Comparison of ENCODE assay signal across 11 mouse cellular contexts in the genomic region with DNA sequence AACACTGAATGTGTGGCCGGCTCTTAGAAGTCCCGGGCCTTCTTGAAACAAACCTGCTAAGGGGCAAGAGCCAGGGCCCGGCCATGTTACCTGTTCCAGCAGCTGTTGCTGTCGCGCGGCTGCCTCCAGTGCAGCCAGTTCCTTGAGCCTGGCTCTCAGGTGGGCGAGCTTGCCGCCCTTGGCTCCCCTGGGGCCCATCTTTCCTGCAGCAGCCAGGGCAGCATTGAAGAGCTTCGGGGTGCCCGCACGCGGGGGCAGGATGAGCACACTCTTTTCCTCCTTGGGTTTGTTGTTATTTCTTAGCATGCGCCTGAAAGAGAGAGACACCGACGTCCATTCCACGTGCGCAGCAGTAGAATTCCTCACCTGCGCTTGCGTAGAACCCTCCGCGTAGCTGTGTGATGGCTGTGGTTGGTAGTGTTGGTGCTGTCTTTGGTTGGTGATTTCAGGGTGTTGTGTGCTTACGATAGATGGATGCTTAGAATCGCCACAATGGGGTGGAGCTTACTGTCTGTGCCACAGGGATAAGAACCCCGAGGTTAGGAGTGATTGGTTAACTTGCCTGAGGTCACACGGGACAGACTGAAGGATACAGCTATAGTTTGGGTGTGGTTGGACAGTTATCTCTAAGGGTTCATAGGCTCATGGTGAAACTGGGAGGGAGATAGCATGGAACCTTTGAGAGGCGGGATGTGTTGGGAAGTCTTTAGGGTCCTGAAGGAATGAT. TPM values are rescaled to one million over a fixed set of nuclear protein-coding genes. Genes with fewer than 3 reads are reported as not detected.
DNase-seq lines count a peak whose midpoint lies in the region; ATAC-seq and TF ChIP-seq lines count a peak whose summit lies in the region.
"Had no signal": no experiment of that assay in that cellular context is flagged by ENCODE, and none has a peak within 500 bp of the region (broad histone marks: within the 10 kb centered on the region; RNA-seq: fewer than 3 reads in every experiment).

No protein-coding gene starts in this region.

- H3K9me3 ChIP-seq in forebrain, embryonic 12.5 days = no peaks in the 10 kb centered on the region
- H3K9me3 ChIP-seq in hindbrain, embryonic 16.5 days (ENCODE audit: control insufficient read depth, low read length) = no peaks in the 10 kb centered on the region
- H3K9me3 ChIP-seq in midbrain, embryonic 15.5 days = no peaks in the 10 kb centered on the region
- H3K9me3 ChIP-seq in lung, postnatal 0 days (ENCODE audit: low read length) = no peaks in the 10 kb centered on the region
- H3K9me3 ChIP-seq: embryonic facial prominence, embryonic 15.5 days; heart, embryonic 12.5 days; liver, embryonic 15.5 days had no signal

- H3K27me3 ChIP-seq in forebrain, embryonic 12.5 days = no peaks in the 10 kb centered on the region
- no peaks in the 10 kb centered on the region for H3K27me3 ChIP-seq in hindbrain, embryonic 16.5 days (replicated peaks; ENCODE audit: control insufficient read depth, insufficient read depth, low read length)
- H3K27me3 ChIP-seq in midbrain, embryonic 15.5 days (replicated peaks) = no peaks in the 10 kb centered on the region
- no peaks in the 10 kb centered on the region for H3K27me3 ChIP-seq in lung, postnatal 0 days (replicated peaks; ENCODE audit: insufficient read depth, low read length)
- H3K27me3 ChIP-seq: embryonic facial prominence, embryonic 15.5 days; heart, embryonic 12.5 days; liver, embryonic 15.5 days had no signal

- ATAC-seq in forebrain, embryonic 12.5 days (ENCODE audit: low FRiP score) = peak; percentile 13; the same call in 1 of the 2 replicates
- no peak for ATAC-seq in hindbrain, embryonic 16.5 days
- ATAC-seq in midbrain, embryonic 15.5 days (replicated peaks) = 0 out of 2 replicates have a peak, but pooled peaks have one; percentile 9
- no peak for ATAC-seq in lung, postnatal 0 days

- no peak for TF ChIP-seq CTCF in lung, postnatal 0 days (IDR thresholded peaks at IDR 0.05)

- DNase-seq in R1 (ENCODE audit: low read depth, low spot score) = peak; percentile 28
- no peak for DNase-seq in cerebellum, postnatal 4 days (ENCODE audit: low spot score in 2 of 2)
- DNase-seq in lung, postnatal 36 days = no peak
- DNase-seq in lung, postnatal 10 days = no peak
- no peak for DNase-seq in lung, postnatal 0 days (ENCODE audit: low spot score)

- H3K9ac ChIP-seq in forebrain, embryonic 12.5 days = no peak overlapping the region
- no peak overlapping the region for H3K9ac ChIP-seq in hindbrain, embryonic 16.5 days (ENCODE audit: low read depth, low read length)
- no peak overlapping the region for H3K9ac ChIP-seq in midbrain, embryonic 15.5 days
- H3K9ac ChIP-seq in lung, postnatal 0 days (replicated peaks; ENCODE audit: low read depth) = no peak overlapping the region
- H3K9ac ChIP-seq: embryonic facial prominence, embryonic 15.5 days; heart, embryonic 12.5 days; liver, embryonic 15.5 days had no signal

- WGBS in forebrain, embryonic 12.5 days = 86% methylated on average over 26 of the region's 26 CpGs
- 74% methylated on average over 26 of the region's 26 CpGs for WGBS in hindbrain, embryonic 16.5 days
- WGBS in midbrain, embryonic 15.5 days = 83% methylated on average over 26 of the region's 26 CpGs
- WGBS in lung, postnatal 0 days = 88% methylated on average over 26 of the region's 26 CpGs

- TF ChIP-seq EP300 in lung, postnatal 0 days (IDR thresholded peaks at IDR 0.05) = no peak

- H3K4me3 ChIP-seq in forebrain, embryonic 12.5 days (replicated peaks) = no peak overlapping the region
- H3K4me3 ChIP-seq in hindbrain, embryonic 16.5 days (ENCODE audit: low read length) = no peak overlapping the region
- no peak overlapping the region for H3K4me3 ChIP-seq in midbrain, embryonic 15.5 days
- no peak overlapping the region for H3K4me3 ChIP-seq in lung, postnatal 0 days (ENCODE audit: low read depth, low read length)
- H3K4me3 ChIP-seq: embryonic facial prominence, embryonic 15.5 days; heart, embryonic 12.5 days; liver, embryonic 15.5 days had no signal

- H3K27ac ChIP-seq in forebrain, embryonic 12.5 days = peak overlapping the region; percentile 95
- peak overlapping the region; percentile 91 for H3K27ac ChIP-seq in hindbrain, embryonic 16.5 days (ENCODE audit: low read depth, low read length)
- peak overlapping the region; percentile 94 for H3K27ac ChIP-seq in midbrain, embryonic 15.5 days
- no peak overlapping the region for H3K27ac ChIP-seq in lung, postnatal 0 days (ENCODE audit: low read length)
- H3K27ac ChIP-seq: embryonic facial prominence, embryonic 15.5 days; liver, embryonic 15.5 days had no signal

- H3K4me2 ChIP-seq in forebrain, embryonic 12.5 days = no peak overlapping the region
- no peak overlapping the region for H3K4me2 ChIP-seq in hindbrain, embryonic 16.5 days (ENCODE audit: low read length)
- no peak overlapping the region for H3K4me2 ChIP-seq in midbrain, embryonic 15.5 days
- H3K4me2 ChIP-seq in lung, postnatal 0 days (replicated peaks; ENCODE audit: low read depth, low read length) = no peak overlapping the region
- H3K4me2 ChIP-seq: embryonic facial prominence, embryonic 15.5 days; heart, embryonic 12.5 days; liver, embryonic 15.5 days had no signal

- H3K36me3 ChIP-seq in forebrain, embryonic 12.5 days (replicated peaks) = no peaks in the 10 kb centered on the region
- H3K36me3 ChIP-seq in hindbrain, embryonic 16.5 days (ENCODE audit: control insufficient read depth, insufficient read depth, low read length) = no peaks in the 10 kb centered on the region
- no peaks in the 10 kb centered on the region for H3K36me3 ChIP-seq in midbrain, embryonic 15.5 days (replicated peaks)
- H3K36me3 ChIP-seq in lung, postnatal 0 days (ENCODE audit: insufficient read depth, low read length) = no peaks in the 10 kb centered on the region
- H3K36me3 ChIP-seq: embryonic facial prominence, embryonic 15.5 days; heart, embryonic 12.5 days; liver, embryonic 15.5 days had no signal

- H3K4me1 ChIP-seq in forebrain, embryonic 12.5 days = peaks cover 39% of the 10 kb centered on the region
- H3K4me1 ChIP-seq in hindbrain, embryonic 16.5 days (ENCODE audit: control insufficient read depth, insufficient read depth, low read depth, low read length) = peaks cover 24% of the 10 kb centered on the region
- peaks cover 33% of the 10 kb centered on the region for H3K4me1 ChIP-seq in midbrain, embryonic 15.5 days
- H3K4me1 ChIP-seq in lung, postnatal 0 days (ENCODE audit: insufficient read depth, low read depth, low read length) = no peaks in the 10 kb centered on the region

RNA-seq across cellular contexts. Expression of gene Kifc3, which starts 39.6 kb away (rescaled TPM):
- polyA plus RNA-seq in forebrain, embryonic 12.5 days (2016; fragmentation: Nextera tagmentation; extraction: Ambion mirVana) = 7.8 and 8.3 TPM in 2 replicates
- polyA plus RNA-seq in hindbrain, embryonic 16.5 days (2015; fragmentation: Nextera tagmentation; extraction: Ambion mirVana) = 24.0 and 27.7 TPM in 2 replicates
- 29.8 and 33.9 TPM in 2 replicates for polyA plus RNA-seq in midbrain, embryonic 15.5 days (2015; fragmentation: Nextera tagmentation; extraction: Ambion mirVana)
- polyA plus RNA-seq in lung, postnatal 0 days (2015; fragmentation: Nextera tagmentation; extraction: Ambion mirVana) = 23.7 and 32.4 TPM in 2 replicates

Comparison
In these comparisons a context has a peak if more than half of its experiments do, and no peak if none do; other contexts are left out.
1. ATAC-seq: peak in forebrain, embryonic 12.5 days (single experiment) and midbrain, embryonic 15.5 days (single experiment); none in hindbrain, embryonic 16.5 days (single experiment) and lung, postnatal 0 days (single experiment).